Mouse (Mus musculus): ENCODE data around the gene Tmem236. TPM values are rescaled to one million over a fixed set of nuclear protein-coding genes. Genes with fewer than 3 reads are reported as not detected.

Tmem236 gene
- polyA plus RNA-seq, 1 experiment = not detected

GRCm38 (mm10) chr2:14159047-14159446 lies 15.3 kb upstream of the Tmem236 start:
- Histone ChIP-seq H3K27ac (ENCODE audit: insufficient read depth, low read length) (no peak overlapping the region), H3K36me3 (ENCODE audit: control insufficient read depth, insufficient read depth, low read length, poor library complexity, severe bottlenecking) (no peaks in the 10 kb centered on the region; the same call in 1 of the 2 replicates), H3K27me3 (ENCODE audit: control insufficient read depth, insufficient read depth, low read length, poor library complexity, severe bottlenecking) (no peaks in the 10 kb centered on the region), H3K4me3 (ENCODE audit: low read depth, low read length) (no peak overlapping the region), H3K9me3 (replicated peaks; ENCODE audit: control insufficient read depth, insufficient read depth, low read length, poor library complexity, severe bottlenecking) (no peaks in the 10 kb centered on the region), H3K4me1 (ENCODE audit: control insufficient read depth, insufficient read depth, low read length) (no peaks in the 10 kb centered on the region), H3K9ac (ENCODE audit: low read depth, poor library complexity, severe bottlenecking) (no peak overlapping the region)
- TF ChIP-seq POLR2A (IDR thresholded peaks at IDR 0.05; ENCODE audit: insufficient read depth, low read length) (no peak), CTCF (IDR thresholded peaks at IDR 0.05; ENCODE audit: low read depth, low read length) (no peak), EP300 (IDR thresholded peaks at IDR 0.05; ENCODE audit: insufficient read depth, low read depth, low read length) (no peak)

- Histone ChIP-seq H3K27me3 (ENCODE audit: control insufficient read depth, insufficient read depth, low read length, poor library complexity, severe bottlenecking) (no peaks in the 10 kb centered on the region), H3K4me3 (ENCODE audit: low read depth, low read length) (no peak overlapping the region), H3K27ac (ENCODE audit: insufficient read depth, low read length) (no peak overlapping the region), H3K4me1 (ENCODE audit: control insufficient read depth, insufficient read depth, low read length) (no peaks in the 10 kb centered on the region), H3K9me3 (replicated peaks; ENCODE audit: control insufficient read depth, insufficient read depth, low read length, poor library complexity, severe bottlenecking) (no peaks in the 10 kb centered on the region), H3K9ac (ENCODE audit: low read depth, poor library complexity, severe bottlenecking) (no peak overlapping the region), H3K36me3 (ENCODE audit: control insufficient read depth, insufficient read depth, low read length, poor library complexity, severe bottlenecking) (no peaks in the 10 kb centered on the region; the same call in 1 of the 2 replicates)
- TF ChIP-seq EP300 (IDR thresholded peaks at IDR 0.05; ENCODE audit: insufficient read depth, low read depth, low read length) (no peak), POLR2A (IDR thresholded peaks at IDR 0.05; ENCODE audit: insufficient read depth, low read length) (no peak), CTCF (IDR thresholded peaks at IDR 0.05; ENCODE audit: low read depth, low read length) (no peak)
Observed at GRCm38 (mm10) chr2:14159756-14160155, 14.6 kb upstream of the Tmem236 start.

GRCm38 (mm10) chr2:14164459-14165030 lies 9.8 kb upstream of the Tmem236 start:
- Histone ChIP-seq H3K27ac (ENCODE audit: insufficient read depth, low read length) (no peak overlapping the region), H3K36me3 (ENCODE audit: control insufficient read depth, insufficient read depth, low read length, poor library complexity, severe bottlenecking) (no peaks in the 10 kb centered on the region), H3K27me3 (ENCODE audit: control insufficient read depth, insufficient read depth, low read length, poor library complexity, severe bottlenecking) (no peaks in the 10 kb centered on the region), H3K9me3 (replicated peaks; ENCODE audit: control insufficient read depth, insufficient read depth, low read length, poor library complexity, severe bottlenecking) (no peaks in the 10 kb centered on the region), H3K4me1 (ENCODE audit: control insufficient read depth, insufficient read depth, low read length) (no peaks in the 10 kb centered on the region), H3K9ac (ENCODE audit: low read depth, poor library complexity, severe bottlenecking) (no peak overlapping the region), H3K4me3 (ENCODE audit: low read depth, low read length) (no peak overlapping the region)
- no peak for TF ChIP-seq CTCF (IDR thresholded peaks at IDR 0.05; ENCODE audit: low read depth, low read length)
- no peak for TF ChIP-seq POLR2A (IDR thresholded peaks at IDR 0.05; ENCODE audit: insufficient read depth, low read length)
- TF ChIP-seq EP300 (IDR thresholded peaks at IDR 0.05; ENCODE audit: insufficient read depth, low read depth, low read length) = no peak

- H3K36me3 ChIP-seq (ENCODE audit: control insufficient read depth, insufficient read depth, low read length, poor library complexity, severe bottlenecking) = no peaks in the 10 kb centered on the region
- H3K9me3 ChIP-seq (replicated peaks; ENCODE audit: control insufficient read depth, insufficient read depth, low read length, poor library complexity, severe bottlenecking) = no peaks in the 10 kb centered on the region
- H3K27ac ChIP-seq (ENCODE audit: insufficient read depth, low read length) = no peak overlapping the region
- no peaks in the 10 kb centered on the region for H3K27me3 ChIP-seq (ENCODE audit: control insufficient read depth, insufficient read depth, low read length, poor library complexity, severe bottlenecking)
- no peaks in the 10 kb centered on the region for H3K4me1 ChIP-seq (ENCODE audit: control insufficient read depth, insufficient read depth, low read length)
- TF ChIP-seq CTCF (IDR thresholded peaks at IDR 0.05; ENCODE audit: low read depth, low read length) = no peak
- no peak for TF ChIP-seq POLR2A (IDR thresholded peaks at IDR 0.05; ENCODE audit: insufficient read depth, low read length)
- H3K4me3 ChIP-seq (ENCODE audit: low read depth, low read length) = no peak overlapping the region
- H3K9ac ChIP-seq (ENCODE audit: low read depth, poor library complexity, severe bottlenecking) = no peak overlapping the region
Observed at GRCm38 (mm10) chr2:14165066-14165465, 9.3 kb upstream of the Tmem236 start.

GRCm38 (mm10) chr2:14165618-14166344 lies 8.5 kb upstream of the Tmem236 start:
- Histone ChIP-seq H3K27ac (ENCODE audit: insufficient read depth, low read length) (no peak overlapping the region), H3K9me3 (replicated peaks; ENCODE audit: control insufficient read depth, insufficient read depth, low read length, poor library complexity, severe bottlenecking) (no peaks in the 10 kb centered on the region), H3K27me3 (ENCODE audit: control insufficient read depth, insufficient read depth, low read length, poor library complexity, severe bottlenecking) (no peaks in the 10 kb centered on the region), H3K4me3 (ENCODE audit: low read depth, low read length) (no peak overlapping the region), H3K4me1 (ENCODE audit: control insufficient read depth, insufficient read depth, low read length) (no peaks in the 10 kb centered on the region), H3K36me3 (ENCODE audit: control insufficient read depth, insufficient read depth, low read length, poor library complexity, severe bottlenecking) (no peaks in the 10 kb centered on the region), H3K9ac (ENCODE audit: low read depth, poor library complexity, severe bottlenecking) (no peak overlapping the region)
- no peak for TF ChIP-seq EP300 (IDR thresholded peaks at IDR 0.05; ENCODE audit: insufficient read depth, low read depth, low read length)
- no peak for TF ChIP-seq POLR2A (IDR thresholded peaks at IDR 0.05; ENCODE audit: insufficient read depth, low read length)
- no peak for TF ChIP-seq CTCF (IDR thresholded peaks at IDR 0.05; ENCODE audit: low read depth, low read length)

GRCm38 (mm10) chr2:14167721-14168120 lies 6.6 kb upstream of the Tmem236 start:
- no peaks in the 10 kb centered on the region for H3K9me3 ChIP-seq (replicated peaks; ENCODE audit: control insufficient read depth, insufficient read depth, low read length, poor library complexity, severe bottlenecking)
- no peaks in the 10 kb centered on the region for H3K27me3 ChIP-seq (ENCODE audit: control insufficient read depth, insufficient read depth, low read length, poor library complexity, severe bottlenecking)
- no peak overlapping the region for H3K4me3 ChIP-seq (ENCODE audit: low read depth, low read length)

More at GRCm38 (mm10) chr2:14167721-14168120, 6.6 kb upstream of the Tmem236 start:
- no peak for TF ChIP-seq POLR2A (IDR thresholded peaks at IDR 0.05; ENCODE audit: insufficient read depth, low read length)
- TF ChIP-seq EP300 (IDR thresholded peaks at IDR 0.05; ENCODE audit: insufficient read depth, low read depth, low read length) = no peak
- no peak for TF ChIP-seq CTCF (IDR thresholded peaks at IDR 0.05; ENCODE audit: low read depth, low read length)
- no peak overlapping the region for H3K27ac ChIP-seq (ENCODE audit: insufficient read depth, low read length)
- H3K9ac ChIP-seq (ENCODE audit: low read depth, poor library complexity, severe bottlenecking) = no peak overlapping the region
- no peaks in the 10 kb centered on the region for H3K36me3 ChIP-seq (ENCODE audit: control insufficient read depth, insufficient read depth, low read length, poor library complexity, severe bottlenecking)
- H3K4me1 ChIP-seq (ENCODE audit: control insufficient read depth, insufficient read depth, low read length) = no peaks in the 10 kb centered on the region

Data from ES-Bruce4 (cell line).